Mouse (Mus musculus) heart, postnatal 25 days (tissue): ENCODE results near the gene Olfr64. TPM values are rescaled to one million over a fixed set of nuclear protein-coding genes. Genes with fewer than 3 reads are reported as not detected.

Source experiments
- DNase-seq: peaks from one replicate; pipeline ENCODE4 v3.0.0; 2022; ENCODE audit warnings: low spot score
- intact Hi-C: fragments of 180-260 bp; cut with DNase I; formaldehyde crosslinking; loops from one replicate; pipeline ENCODE4 v1.15.1; 2025
- total RNA-seq, 2 experiments: library from RNA; stranded (reverse); gene quantifications; 2 replicates each; pipeline ENCODE4 v1.2.3; 2021

Gene Olfr64
- total RNA-seq, 2 experiments from 2014 or later, result not detected

- intact Hi-C loops, result no loop called here
- DNase-seq, result no peak
Observed at GRCm38 (mm10) chr7:103840268-103840667, 54.0 kb downstream of the Olfr64 start, which contains the start of gene Hbb-bh2. TSS of gene Hbb-bh2 (minus strand) at chr7:103840520.

Other genes starting within 250 kb of the Olfr64 start
- gene Olfr623, start 230.8 kb downstream of the Olfr64 start, total RNA-seq, result not detected
- not detected for gene Olfr624, start 223.3 kb downstream of the Olfr64 start, total RNA-seq
- not detected for gene Olfr625-ps1, start 211.8 kb downstream of the Olfr64 start, total RNA-seq
- not detected for gene Olfr243, start 179.8 kb downstream of the Olfr64 start, total RNA-seq
- not detected for gene Olfr628, start 164.1 kb downstream of the Olfr64 start, total RNA-seq
- not detected for gene Olfr629, start 149.5 kb downstream of the Olfr64 start, total RNA-seq
- not detected for gene Olfr630, start 137.2 kb downstream of the Olfr64 start, total RNA-seq
- gene Olfr69, start 122.9 kb downstream of the Olfr64 start, total RNA-seq, result not detected
- not detected for gene Olfr68, start 114.8 kb downstream of the Olfr64 start, total RNA-seq
- gene Olfr67, start 102.7 kb downstream of the Olfr64 start, total RNA-seq, result not detected
- gene Hbb-bt, start 80.5 kb downstream of the Olfr64 start, total RNA-seq, result 1,000 to 10,000 TPM; 1,406 to 3,005 TPM
- over 10,000 TPM in 1 of 2 experiments, 1,000 to 10,000 TPM in 1; 9,976 to 23,536 TPM for gene Hbb-bs, start 66.4 kb downstream of the Olfr64 start, total RNA-seq
- gene Hbb-bh2, start 54.0 kb downstream of the Olfr64 start, total RNA-seq, result not detected
- not detected for gene Hbb-bh1, start 51.3 kb downstream of the Olfr64 start, total RNA-seq
- not detected for gene Hbb-y, start 41.3 kb downstream of the Olfr64 start, total RNA-seq
- not detected for gene Olfr66, start 8.2 kb downstream of the Olfr64 start, total RNA-seq
- gene Olfr65, start 9.0 kb upstream of the Olfr64 start, total RNA-seq, result not detected
- not detected for gene Olfr631, start 34.3 kb upstream of the Olfr64 start, total RNA-seq
- gene Olfr632, start 39.9 kb upstream of the Olfr64 start, total RNA-seq, result not detected
- not detected for gene Olfr633, start 50.0 kb upstream of the Olfr64 start, total RNA-seq
- gene Olfr635, start 76.7 kb upstream of the Olfr64 start, total RNA-seq, result not detected
- not detected for gene Olfr638, start 104.3 kb upstream of the Olfr64 start, total RNA-seq
- not detected for gene Olfr639, start 122.8 kb upstream of the Olfr64 start, total RNA-seq
- gene Olfr640, start 131.1 kb upstream of the Olfr64 start, total RNA-seq, result not detected
- gene Olfr641, start 141.0 kb upstream of the Olfr64 start, total RNA-seq, result not detected
- not detected for gene Olfr642, start 158.2 kb upstream of the Olfr64 start, total RNA-seq
- gene 4930516K23Rik, start 167.0 kb upstream of the Olfr64 start, total RNA-seq, result not detected
- not detected for gene Olfr644, start 177.4 kb upstream of the Olfr64 start, total RNA-seq
- not detected for gene Olfr645, start 191.0 kb upstream of the Olfr64 start, total RNA-seq
- not detected for gene Olfr646, start 210.4 kb upstream of the Olfr64 start, total RNA-seq
- gene Ubqln5, start 235.3 kb upstream of the Olfr64 start, total RNA-seq, result not detected
- gene Olfr643, start 242.9 kb upstream of the Olfr64 start, total RNA-seq, result not detected
- gene Ubqln3, start 248.8 kb upstream of the Olfr64 start, total RNA-seq, result not detected